In genomic region chr19:3451649-3452048, GRCm38 (mm10) we compare ENCODE assay signal across 8 mouse cellular contexts. TPM values are rescaled to one million over a fixed set of nuclear protein-coding genes. Genes with fewer than 3 reads are reported as not detected.
DNase-seq lines count a peak whose midpoint lies in the region; ATAC-seq and TF ChIP-seq lines count a peak whose summit lies in the region.

No protein-coding gene starts in this region.

- H3K4me2 ChIP-seq in hindbrain, embryonic 14.5 days (replicated peaks): no peak overlapping the region
- H3K4me2 ChIP-seq in midbrain, postnatal 0 days (ENCODE audit: low read depth, low read length, poor library complexity, severe bottlenecking): no peak overlapping the region

- H3K9me3 ChIP-seq in hindbrain, embryonic 14.5 days (ENCODE audit: control insufficient read depth, low read length): no peaks in the 10 kb centered on the region
- H3K9me3 ChIP-seq in midbrain, postnatal 0 days (ENCODE audit: low read length): no peaks in the 10 kb centered on the region

- peak; percentile 57 for ATAC-seq in hindbrain, embryonic 14.5 days (ENCODE audit: low FRiP score)
- no peak for ATAC-seq in midbrain, postnatal 0 days (ENCODE audit: low FRiP score)

- no peak for TF ChIP-seq EP300 in heart, adult 2 months (IDR thresholded peaks at IDR 0.05; ENCODE audit: insufficient read depth, low read depth, low read length)

- no peaks in the 10 kb centered on the region for H3K4me1 ChIP-seq in hindbrain, embryonic 14.5 days (replicated peaks; ENCODE audit: control insufficient read depth, insufficient read depth, low read length)
- no peaks in the 10 kb centered on the region; the same call in 1 of the 2 replicates for H3K4me1 ChIP-seq in midbrain, postnatal 0 days (ENCODE audit: insufficient read depth, low read length)
- H3K4me1 ChIP-seq in heart, adult 2 months (ENCODE audit: control insufficient read depth, insufficient read depth, low read length): peaks cover 3% of the 10 kb centered on the region; the same call in 1 of the 2 replicates

- H3K27me3 ChIP-seq in hindbrain, embryonic 14.5 days (ENCODE audit: control insufficient read depth, insufficient read depth, low read length): no peaks in the 10 kb centered on the region
- H3K27me3 ChIP-seq in midbrain, postnatal 0 days (ENCODE audit: insufficient read depth, low read length): no peaks in the 10 kb centered on the region
- H3K27me3 ChIP-seq in heart, adult 2 months (ENCODE audit: control insufficient read depth, insufficient read depth, low read length): no peaks in the 10 kb centered on the region

- H3K4me3 ChIP-seq in hindbrain, embryonic 14.5 days (replicated peaks; ENCODE audit: low read length): no peak overlapping the region
- H3K4me3 ChIP-seq in midbrain, postnatal 0 days (ENCODE audit: low read depth, low read length): no peak overlapping the region
- H3K4me3 ChIP-seq in heart, adult 2 months: no peak overlapping the region

- DNase-seq in CD4-positive helper T cell, adult 2 months (ENCODE audit: low read depth, low spot score): peak; percentile 34
- DNase-seq in R1 (ENCODE audit: low read depth, low spot score): peak; percentile 24
- no peak for DNase-seq in hindbrain, embryonic 14.5 days (ENCODE audit: low spot score)
- DNase-seq in midbrain, postnatal 0 days (ENCODE audit: low spot score): peak; percentile 37
- DNase-seq in gastrocnemius, postnatal 4 days (ENCODE audit: low spot score in 2 of 2): no peak
- DNase-seq in c-Kit-positive CD71-positive TER-119-positive erythroid progenitor cells, embryonic 14.5 days (ENCODE audit: low spot score): no peak
- no peak for DNase-seq in gastrocnemius, postnatal 14 days
- no peak for DNase-seq in heart, adult 2 months

- intact Hi-C loops in gastrocnemius, postnatal 14 days (cut with DNase I; ENCODE audit: low total_unique reads): loop anchor here (5.0 kb wide), 1 partner anchor 64 kb away; the partner anchor contains the start of gene Tesmin
- intact Hi-C loops in heart, adult 2 months (cut with DNase I): loop anchor here (1.0 to 2.0 kb wide), 2 partner anchors 62 to 159 kb away; no protein-coding TSS in a partner anchor

- H3K79me2 ChIP-seq in heart, adult 2 months (replicated peaks; ENCODE audit: control insufficient read depth, insufficient read depth, low read length): no peaks in the 10 kb centered on the region

- WGBS in hindbrain, embryonic 14.5 days: 51% methylated on average over 6 of the region's 6 CpGs
- 41% methylated on average over 6 of the region's 6 CpGs for WGBS in midbrain, postnatal 0 days
- 45% methylated on average over 6 of the region's 6 CpGs for WGBS in heart, adult 2 months

- no peak overlapping the region for H3K9ac ChIP-seq in hindbrain, embryonic 14.5 days
- H3K9ac ChIP-seq in midbrain, postnatal 0 days (replicated peaks; ENCODE audit: low read length, poor library complexity, severe bottlenecking): no peak overlapping the region
- H3K9ac ChIP-seq in heart, adult 2 months (ENCODE audit: low read depth, low read length): no peak overlapping the region

- no peak overlapping the region for H3K27ac ChIP-seq in hindbrain, embryonic 14.5 days
- no peak overlapping the region for H3K27ac ChIP-seq in midbrain, postnatal 0 days (ENCODE audit: low read depth, low read length)
- H3K27ac ChIP-seq in heart, adult 2 months: no peak overlapping the region

- TF ChIP-seq POLR2A in heart, adult 2 months (IDR thresholded peaks at IDR 0.05; ENCODE audit: insufficient read depth, low read depth, low read length): no peak

- TF ChIP-seq CTCF in midbrain, postnatal 0 days (IDR thresholded peaks at IDR 0.05): no peak
- no peak for TF ChIP-seq CTCF in heart, adult 2 months (IDR thresholded peaks at IDR 0.05)

- peaks cover 40% of the 10 kb centered on the region for H3K36me3 ChIP-seq in hindbrain, embryonic 14.5 days (replicated peaks; ENCODE audit: control insufficient read depth, insufficient read depth)
- H3K36me3 ChIP-seq in midbrain, postnatal 0 days (ENCODE audit: insufficient read depth, low read length): peaks cover 15% of the 10 kb centered on the region
- no peaks in the 10 kb centered on the region for H3K36me3 ChIP-seq in heart, adult 2 months (ENCODE audit: control insufficient read depth, insufficient read depth, low read length)

RNA-seq across cellular contexts. Expression of gene Gal, which starts 37.3 kb away (rescaled TPM):
- polyA plus RNA-seq in hindbrain, embryonic 14.5 days (2014; fragmentation: Nextera tagmentation; extraction: Ambion mirVana): 16.2 and 22.4 TPM in 2 replicates
- total RNA-seq in midbrain, postnatal 0 days (2014; rRNA removed): 1.9 and 5.3 TPM in 2 replicates
- polyA plus RNA-seq in midbrain, postnatal 0 days (2015; fragmentation: Nextera tagmentation; extraction: Ambion mirVana): 29.5 and 30.0 TPM in 2 replicates
- not detected for total RNA-seq in gastrocnemius, postnatal 4 days (2021)
- total RNA-seq in gastrocnemius, postnatal 14 days (2021): under 1 TPM in 1 of 2 experiments, not detected in 1; 0.33 TPM
- total RNA-seq in heart, adult 2 months (2021): not detected
- polyA plus RNA-seq in heart, adult 2 months (2012; rRNA removed): 0.14 TPM in 1 of 2 replicates, not detected in the other

Comparison
In these comparisons a context has a peak if more than half of its experiments do, and no peak if none do; other contexts are left out.
1. DNase-seq: peak in CD4-positive helper T cell, adult 2 months (single experiment), R1 (single experiment) and midbrain, postnatal 0 days (single experiment); none in hindbrain, embryonic 14.5 days (single experiment), gastrocnemius, postnatal 4 days (0 of 2), c-Kit-positive CD71-positive TER-119-positive erythroid progenitor cells, embryonic 14.5 days (single experiment), gastrocnemius, postnatal 14 days (single experiment) and heart, adult 2 months (0 of 2).